Mouse (Mus musculus) MEL (cell line): ENCODE data around the gene Pnmal1.

Source experiments
- CHD2 ChIP-seq: IDR thresholded peaks from 2 replicates; pipeline ENCODE4 v1.6.1; 2011; ENCODE audit warnings: low read length, improper control_type of control experiment
- CTCF ChIP-seq, 3 experiments: IDR thresholded peaks in 2 of 3; conservative IDR thresholded peaks in 1 of 3; 2 replicates each; pipeline ENCODE4 v1.5.1; 2011 to 2012; ENCODE audit warnings: low read length in 3 of 3, low read depth in 2 of 3, mild to moderate bottlenecking in 2 of 3, improper control_type of control experiment in 1 of 3, inconsistent platforms in 1 of 3, mixed read lengths in 1 of 3, moderate library complexity in 1 of 3; ENCODE audit not compliant: control insufficient read depth in 1 of 3, insufficient read depth in 1 of 3, poor library complexity in 1 of 3, severe bottlenecking in 1 of 3
- GATA1 ChIP-seq: IDR thresholded peaks from 2 replicates; pipeline ENCODE4 v1.6.1; 2011; ENCODE audit warnings: low read depth, low read length, improper control_type of control experiment
- MAZ ChIP-seq: IDR thresholded peaks from 2 replicates; pipeline ENCODE4 v1.6.1; 2012; ENCODE audit warnings: low read depth, mild to moderate bottlenecking, inconsistent platforms, low read length, improper control_type of control experiment
- MEF2A ChIP-seq: IDR thresholded peaks from 2 replicates; pipeline ENCODE4 v1.6.1; 2014; ENCODE audit warnings: low read depth, mild to moderate bottlenecking, inconsistent platforms, low read length, improper control_type of control experiment; ENCODE audit not compliant: poor library complexity, insufficient replicate concordance, severe bottlenecking; ENCODE audit errors: extremely low read depth
- MYC ChIP-seq: IDR thresholded peaks from 2 replicates; pipeline ENCODE4 v1.6.1; 2011; ENCODE audit warnings: low read depth, mild to moderate bottlenecking, low read length, improper control_type of control experiment, moderate library complexity
- POLR2A ChIP-seq, 2 experiments: IDR thresholded peaks; 2 replicates each; pipeline ENCODE4 v1.6.1; 2011 to 2012; ENCODE audit warnings: low read length in 2 of 2, mild to moderate bottlenecking in 2 of 2, control low read depth in 1 of 2, improper control_type of control experiment in 1 of 2, low read depth in 1 of 2, moderate library complexity in 1 of 2; ENCODE audit not compliant: control insufficient read depth in 1 of 2, insufficient read depth in 1 of 2, poor library complexity in 1 of 2
- RCOR1 ChIP-seq: IDR thresholded peaks from 2 replicates; pipeline ENCODE4 v1.6.1; 2012; ENCODE audit warnings: low read depth, mild to moderate bottlenecking, inconsistent platforms, low read length, improper control_type of control experiment
- SIN3A ChIP-seq: IDR thresholded peaks from 2 replicates; pipeline ENCODE4 v1.6.1; 2012; ENCODE audit warnings: low read length, improper control_type of control experiment, inconsistent platforms
- USF1 ChIP-seq: IDR thresholded peaks from 2 replicates; pipeline ENCODE4 v1.6.1; 2014; ENCODE audit warnings: low read depth, mild to moderate bottlenecking, inconsistent platforms, low read length, improper control_type of control experiment, moderate library complexity
- ZC3H11A ChIP-seq: IDR thresholded peaks from 2 replicates; pipeline ENCODE4 v1.6.1; 2012; ENCODE audit warnings: low read depth, mild to moderate bottlenecking, inconsistent platforms, low read length, improper control_type of control experiment

GRCm38 (mm10) chr7:17003230-17003960 lies 43.9 kb downstream of the Pnmal1 start:
- TF ChIP-seq ZC3H11A (no peak), POLR2A (IDR thresholded peaks at IDR 0.05; ENCODE audit: control insufficient read depth in 1 of 2, insufficient read depth in 1 of 2, low read depth in 1 of 2, low read length in 2 of 2, poor library complexity in 1 of 2) (no peak), CTCF (IDR thresholded peaks at IDR 0.05 in 2 of 3, conservative IDR thresholded peaks at IDR 0.05 in 1 of 3; ENCODE audit: control insufficient read depth in 1 of 3, insufficient read depth in 1 of 3, low read depth in 2 of 3, low read length in 3 of 3, poor library complexity in 1 of 3, severe bottlenecking in 1 of 3) (no peak), SIN3A (no peak), RCOR1 (no peak), USF1 (no peak), CHD2 (no peak), MEF2A (no peak), GATA1 (no peak), MYC (no peak), MAZ (no peak)
